Mouse (Mus musculus) forebrain, embryonic 13.5 days (tissue): Measurements from ENCODE around the gene Nek7. TPM values are rescaled to one million over a fixed set of nuclear protein-coding genes. Genes with fewer than 3 reads are reported as not detected.

ENCODE experiments used
- ATAC-seq: fragments of 200-750 bp; cut with Nextera tagmentation; 2 replicates; pipeline ENCODE4 v1.8.0; 2017
- H3K27ac ChIP-seq: fragments of 300-500 bp; sonication (generic); 2 replicates; pipeline ENCODE4 v1.5.1; 2015; ENCODE audit warnings: inconsistent platforms, mild to moderate bottlenecking, moderate library complexity
- H3K27me3 ChIP-seq: fragments of 300-500 bp; sonication (generic); 2 replicates; pipeline ENCODE4 v1.6.1; 2015; ENCODE audit warnings: mild to moderate bottlenecking, inconsistent platforms
- H3K36me3 ChIP-seq: fragments of 300-500 bp; sonication (generic); 2 replicates; pipeline ENCODE4 v1.6.1; 2015; ENCODE audit warnings: mild to moderate bottlenecking, inconsistent platforms; ENCODE audit not compliant: poor library complexity, severe bottlenecking
- H3K4me1 ChIP-seq: fragments of 300-500 bp; sonication (generic); 2 replicates; pipeline ENCODE4 v1.6.1; 2015; ENCODE audit warnings: inconsistent platforms
- H3K4me2 ChIP-seq: fragments of 300-500 bp; sonication (generic); 2 replicates; pipeline ENCODE4 v1.6.1; 2015; ENCODE audit warnings: inconsistent platforms, mild to moderate bottlenecking, moderate library complexity
- H3K4me3 ChIP-seq: fragments of 300-500 bp; sonication (generic); 2 replicates; pipeline ENCODE4 v1.5.1; 2015; ENCODE audit warnings: mild to moderate bottlenecking, inconsistent platforms
- H3K9ac ChIP-seq: fragments of 300-500 bp; sonication (generic); 2 replicates; pipeline ENCODE4 v1.6.1; 2015; ENCODE audit warnings: mild to moderate bottlenecking, inconsistent platforms
- H3K9me3 ChIP-seq: fragments of 300-500 bp; sonication (generic); replicated peaks from 2 replicates; pipeline ENCODE4 v1.6.1; 2016; ENCODE audit warnings: inconsistent platforms
- WGBS: fragments of 180-500 bp; shearing (Covaris S2); methylation state at CpG from one replicate; pipeline ENCODE4 v1.1.7; 2015; 5-methylcytosine and 5-hydroxymethylcytosine counted together
- polyA plus RNA-seq: library from polyadenylated mRNA; unstranded; fragments of >200 nt; fragmentation: Nextera tagmentation; extraction: Ambion mirVana; gene quantifications from 2 replicates; pipeline ENCODE4 v1.2.1, GENCODE M21; 2015

The Nek7 gene
- polyA plus RNA-seq, 1 experiment from 2014 or later = 20.6 TPM

- H3K4me2 ChIP-seq = peak overlapping the region; percentile 51
- H3K9ac ChIP-seq = no peak overlapping the region
- H3K4me3 ChIP-seq = peak overlapping the region; percentile 18; the same call in 1 of the 2 replicates
- peaks cover 62% of the 10 kb centered on the region for H3K4me1 ChIP-seq
- peak overlapping the region; percentile 94 for H3K27ac ChIP-seq
- no peaks in the 10 kb centered on the region for H3K9me3 ChIP-seq
- WGBS = 13% methylated on average over 9 of the region's 9 CpGs
- H3K27me3 ChIP-seq = no peaks in the 10 kb centered on the region
- no peaks in the 10 kb centered on the region for H3K36me3 ChIP-seq
- ATAC-seq = peak; percentile 70
These were observed 120.5 kb downstream of the Nek7 start for GRCm38 (mm10) chr1:138499461-138499860.

GRCm38 (mm10) chr1:138491382-138492097 is 128.4 kb downstream of the Nek7 start:
- no peaks in the 10 kb centered on the region for H3K27me3 ChIP-seq
- WGBS = 48% methylated on average over 6 of the region's 6 CpGs
- peaks cover 11% of the 10 kb centered on the region for H3K4me1 ChIP-seq
- no peak overlapping the region for H3K4me3 ChIP-seq
- H3K4me2 ChIP-seq = no peak overlapping the region
- no peak overlapping the region for H3K9ac ChIP-seq
- no peaks in the 10 kb centered on the region for H3K36me3 ChIP-seq
- no peaks in the 10 kb centered on the region for H3K9me3 ChIP-seq
- H3K27ac ChIP-seq = no peak overlapping the region
- ATAC-seq = peak; percentile 14; the same call in 1 of the 2 replicates

GRCm38 (mm10) chr1:138487569-138487968 is 132.4 kb downstream of the Nek7 start:
- Histone ChIP-seq H3K27ac (no peak overlapping the region), H3K4me1 (peaks cover 4% of the 10 kb centered on the region), H3K4me3 (no peak overlapping the region), H3K27me3 (no peaks in the 10 kb centered on the region), H3K36me3 (no peaks in the 10 kb centered on the region), H3K4me2 (no peak overlapping the region), H3K9ac (no peak overlapping the region), H3K9me3 (no peaks in the 10 kb centered on the region)
- ATAC-seq = no peak; the same call in 1 of the 2 replicates
- whole genome bisulfite sequencing = 85% methylated on average over 5 of the region's 5 CpGs

- no peaks in the 10 kb centered on the region for H3K27me3 ChIP-seq
- 95% methylated on average over 1 of the region's 1 CpGs for WGBS
- H3K9me3 ChIP-seq = peaks cover 7% of the 10 kb centered on the region
These were observed 139.2 kb downstream of the Nek7 start for GRCm38 (mm10) chr1:138480694-138481093.

GRCm38 (mm10) chr1:138465352-138465751 is 154.6 kb downstream of the Nek7 start:
- Histone ChIP-seq H3K9ac (no peak overlapping the region), H3K4me2 (no peak overlapping the region), H3K9me3 (0 out of 2 replicates have a peak, but pooled peaks cover 3% of the 10 kb centered on the region), H3K27ac (no peak overlapping the region), H3K4me3 (no peak overlapping the region), H3K27me3 (no peaks in the 10 kb centered on the region), H3K36me3 (no peaks in the 10 kb centered on the region), H3K4me1 (no peaks in the 10 kb centered on the region)
- WGBS = 56% methylated on average over 2 of the region's 2 CpGs
- ATAC-seq = no peak

More at GRCm38 (mm10) chr1:138480694-138481093, 139.2 kb downstream of the Nek7 start:
- Histone ChIP-seq H3K27ac (no peak overlapping the region), H3K4me1 (no peaks in the 10 kb centered on the region), H3K36me3 (no peaks in the 10 kb centered on the region), H3K4me2 (no peak overlapping the region), H3K9ac (no peak overlapping the region), H3K4me3 (no peak overlapping the region)
- no peak for ATAC-seq

- WGBS = 75% methylated on average over 3 of the region's 3 CpGs
- no peaks in the 10 kb centered on the region for H3K27me3 ChIP-seq
These were observed 158.5 kb downstream of the Nek7 start for GRCm38 (mm10) chr1:138461425-138461824.

GRCm38 (mm10) chr1:138449476-138449851 is 170.5 kb downstream of the Nek7 start:
- Histone ChIP-seq H3K9me3 (no peaks in the 10 kb centered on the region), H3K27ac (no peak overlapping the region; the same call in 1 of the 2 replicates), H3K36me3 (no peaks in the 10 kb centered on the region), H3K4me2 (no peak overlapping the region), H3K27me3 (no peaks in the 10 kb centered on the region), H3K4me3 (no peak overlapping the region), H3K4me1 (0 out of 2 replicates have a peak, but pooled peaks cover 3% of the 10 kb centered on the region), H3K9ac (no peak overlapping the region)
- WGBS = 72% methylated on average over 2 of the region's 2 CpGs
- peak; percentile 30; the same call in 1 of the 2 replicates for ATAC-seq

More at GRCm38 (mm10) chr1:138461425-138461824, 158.5 kb downstream of the Nek7 start:
- Histone ChIP-seq H3K4me3 (no peak overlapping the region), H3K27ac (no peak overlapping the region), H3K4me1 (no peaks in the 10 kb centered on the region), H3K9me3 (0 out of 2 replicates have a peak, but pooled peaks cover 3% of the 10 kb centered on the region), H3K9ac (no peak overlapping the region), H3K36me3 (no peaks in the 10 kb centered on the region), H3K4me2 (no peak overlapping the region)
- ATAC-seq = no peak

- Histone ChIP-seq H3K27me3 (no peaks in the 10 kb centered on the region), H3K36me3 (no peaks in the 10 kb centered on the region), H3K4me3 (no peak overlapping the region), H3K9me3 (no peaks in the 10 kb centered on the region), H3K9ac (no peak overlapping the region), H3K4me2 (peak overlapping the region; percentile 9; the same call in 1 of the 2 replicates), H3K4me1 (0 out of 2 replicates have a peak, but pooled peaks cover 3% of the 10 kb centered on the region), H3K27ac (no peak overlapping the region)
- peak; percentile 89 for ATAC-seq
- 53% methylated on average over 15 of the region's 15 CpGs for WGBS
These were observed 171.1 kb downstream of the Nek7 start for GRCm38 (mm10) chr1:138448635-138449475.

GRCm38 (mm10) chr1:138446846-138447245 is 173.1 kb downstream of the Nek7 start:
- no peak overlapping the region for H3K4me2 ChIP-seq
- 0 out of 2 replicates have a peak, but pooled peaks cover 3% of the 10 kb centered on the region for H3K4me1 ChIP-seq
- no peak overlapping the region for H3K9ac ChIP-seq
- no peak for ATAC-seq
- no peaks in the 10 kb centered on the region for H3K27me3 ChIP-seq
- H3K27ac ChIP-seq = no peak overlapping the region
- 79% methylated on average over 1 of the region's 1 CpGs for WGBS
- H3K9me3 ChIP-seq = no peaks in the 10 kb centered on the region
- no peaks in the 10 kb centered on the region for H3K36me3 ChIP-seq
- no peak overlapping the region for H3K4me3 ChIP-seq

Other genes starting within 250 kb of the Nek7 start
- 32.7 and 35.8 TPM in 2 replicates for gene Lhx9, start 228.4 kb upstream of the Nek7 start, polyA plus RNA-seq
- gene 2310009B15Rik, start 236.7 kb upstream of the Nek7 start, polyA plus RNA-seq = 51.7 and 53.0 TPM in 2 replicates